Mouse (Mus musculus): ENCODE results near the gene Ptpra. TPM values are rescaled to one million over a fixed set of nuclear protein-coding genes. Genes with fewer than 3 reads are reported as not detected.
"Not testable (repeated sequence)": the region's sequence is repeated elsewhere in the genome, so short reads cannot be mapped to it uniquely, and the experiment has no call there.

The Ptpra gene
- polyA plus RNA-seq, 1 experiment = 31.9 TPM

DNA sequence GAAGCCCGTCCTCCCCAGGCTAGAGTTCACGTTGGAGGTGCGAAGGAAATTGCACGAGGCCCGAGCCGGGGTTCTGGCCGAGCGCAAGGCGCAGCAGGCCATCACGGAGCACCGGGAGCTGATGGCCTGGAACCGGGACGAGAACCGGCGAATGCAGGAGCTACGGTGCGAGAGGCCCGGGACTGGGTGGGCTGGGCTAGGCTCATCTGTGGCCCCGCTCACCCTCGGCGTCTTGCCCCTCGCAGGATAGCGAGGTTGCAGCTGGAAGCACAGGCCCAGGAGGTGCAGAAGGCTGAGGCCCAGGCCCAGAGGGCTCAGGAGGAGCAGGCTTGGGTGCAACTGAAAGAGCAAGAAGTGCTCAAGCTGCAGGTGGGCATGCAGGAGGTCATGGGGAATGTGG lies 114.0 kb downstream of the Ptpra start:
- WGBS = 1% methylated on average over 23 of the region's 23 CpGs
- TF ChIP-seq CTCF (IDR thresholded peaks at IDR 0.05; ENCODE audit: extremely low read depth, insufficient read depth, insufficient read length, insufficient replicate concordance) (no peak), POLR2A (IDR thresholded peaks at IDR 0.05; ENCODE audit: low read depth, low read length) (no peak)
- DNase-seq (ENCODE audit: low read depth in 1 of 2, low spot score in 2 of 2) = peak in 1 of 2 experiments; percentile 9
- Histone ChIP-seq H3K36me3 (ENCODE audit: control insufficient read depth, insufficient read depth, low read length) (peaks cover 3% of the 10 kb centered on the region; the same call in 1 of the 2 replicates), H3K27me3 (ENCODE audit: control insufficient read depth, insufficient read depth, low read length) (no peaks in the 10 kb centered on the region), H3K27ac (ENCODE audit: insufficient read depth, low read length) (no peak overlapping the region), H3K4me3 (ENCODE audit: extremely low read depth, insufficient read depth, insufficient read length) (peak overlapping the region; percentile 84), H3K4me1 (ENCODE audit: control insufficient read depth, insufficient read depth, insufficient read length) (peaks cover 8% of the 10 kb centered on the region; the same call in 1 of the 2 replicates)

DNA sequence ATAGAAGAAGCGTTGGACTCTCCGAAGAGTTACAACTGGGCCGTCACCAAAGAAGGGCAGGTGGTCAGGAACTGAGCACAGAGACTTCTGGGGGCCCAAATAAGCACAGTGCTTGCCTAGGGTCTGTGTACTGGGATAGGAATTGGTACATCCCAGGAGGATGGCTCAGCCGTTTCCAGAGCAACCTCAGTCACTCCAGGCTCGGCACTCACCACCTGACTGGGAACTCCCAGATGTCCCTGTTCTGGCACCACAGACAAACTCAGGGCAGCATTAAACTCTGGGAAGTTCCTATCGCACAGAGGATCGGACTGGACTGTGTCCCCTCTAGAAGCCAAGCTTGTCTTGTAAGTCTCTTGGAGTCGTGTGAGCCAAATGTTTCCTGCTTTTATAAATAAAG lies 114.9 kb downstream of the Ptpra start:
- H3K27me3 ChIP-seq (ENCODE audit: control insufficient read depth, insufficient read depth, low read length) = no peaks in the 10 kb centered on the region
- peaks cover 3% of the 10 kb centered on the region; the same call in 1 of the 2 replicates for H3K36me3 ChIP-seq (ENCODE audit: control insufficient read depth, insufficient read depth, low read length)
- no peak overlapping the region for H3K27ac ChIP-seq (ENCODE audit: insufficient read depth, low read length)
- no peak for TF ChIP-seq POLR2A (IDR thresholded peaks at IDR 0.05; ENCODE audit: low read depth, low read length)
- no peak for TF ChIP-seq CTCF (IDR thresholded peaks at IDR 0.05; ENCODE audit: extremely low read depth, insufficient read depth, insufficient read length, insufficient replicate concordance)
- DNase-seq (ENCODE audit: low read depth in 1 of 2, low spot score in 2 of 2) = no peak
- H3K4me3 ChIP-seq (ENCODE audit: extremely low read depth, insufficient read depth, insufficient read length) = no peak overlapping the region
- 94% methylated on average over 8 of the region's 8 CpGs for WGBS
- H3K4me1 ChIP-seq (ENCODE audit: control insufficient read depth, insufficient read depth, insufficient read length) = peaks cover 8% of the 10 kb centered on the region; the same call in 1 of the 2 replicates

DNA sequence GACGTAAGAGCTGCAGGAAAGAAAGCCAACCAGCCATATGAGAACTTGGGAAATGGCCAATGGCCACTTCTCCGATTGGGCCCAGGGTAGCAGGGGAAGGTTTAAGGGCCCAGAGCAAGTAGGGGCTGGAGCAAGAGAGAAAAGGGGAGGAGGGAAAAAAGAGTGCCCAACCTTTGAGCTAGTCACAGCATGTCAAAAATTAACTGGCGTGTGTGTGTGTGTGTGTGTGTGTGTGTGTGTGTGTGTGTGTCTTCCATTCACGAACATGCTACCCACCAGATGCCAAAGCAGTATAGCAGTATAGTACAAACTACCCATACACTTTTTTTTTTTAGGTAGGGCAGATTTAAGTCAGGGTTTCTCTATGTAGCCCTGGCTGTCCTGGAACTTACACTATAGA lies 118.8 kb downstream of the Ptpra start:
- Histone ChIP-seq H3K4me3 (ENCODE audit: extremely low read depth, insufficient read depth, insufficient read length) (no peak overlapping the region), H3K27ac (ENCODE audit: insufficient read depth, low read length) (no peak overlapping the region), H3K36me3 (ENCODE audit: control insufficient read depth, insufficient read depth, low read length) (peaks cover 3% of the 10 kb centered on the region; the same call in 1 of the 2 replicates), H3K4me1 (ENCODE audit: control insufficient read depth, insufficient read depth, insufficient read length) (peaks cover 6% of the 10 kb centered on the region; the same call in 1 of the 2 replicates), H3K27me3 (ENCODE audit: control insufficient read depth, insufficient read depth, low read length) (no peaks in the 10 kb centered on the region)
- WGBS = 84% methylated on average over 4 of the region's 4 CpGs
- DNase-seq (ENCODE audit: low read depth in 1 of 2, low spot score in 2 of 2) = no peak
- no peak for TF ChIP-seq POLR2A (IDR thresholded peaks at IDR 0.05; ENCODE audit: low read depth, low read length)
- TF ChIP-seq CTCF (IDR thresholded peaks at IDR 0.05; ENCODE audit: extremely low read depth, insufficient read depth, insufficient read length, insufficient replicate concordance) = no peak

DNA sequence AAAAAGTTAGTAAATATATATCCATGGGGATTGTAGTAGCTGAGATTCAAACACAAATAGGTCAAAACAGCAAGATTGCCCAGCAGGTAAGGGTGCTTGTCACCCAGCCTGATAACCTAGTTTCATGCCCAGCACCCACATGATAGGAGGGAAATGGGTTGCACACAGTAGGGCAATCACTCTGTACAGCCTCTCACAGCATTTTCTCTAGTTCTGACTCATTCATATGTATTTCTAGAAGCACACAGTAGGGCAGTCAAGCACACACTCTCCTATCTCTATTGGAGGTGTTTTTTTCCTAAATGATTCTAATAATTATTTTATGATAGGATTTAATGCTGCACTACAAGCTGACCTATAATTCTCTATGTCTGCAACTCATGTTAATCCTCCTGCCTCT lies 119.8 kb downstream of the Ptpra start:
- Histone ChIP-seq H3K4me3 (ENCODE audit: extremely low read depth, insufficient read depth, insufficient read length) (no peak overlapping the region), H3K4me1 (ENCODE audit: control insufficient read depth, insufficient read depth, insufficient read length) (0 out of 2 replicates have a peak, but pooled peaks cover under 1% of the 10 kb centered on the region), H3K27me3 (ENCODE audit: control insufficient read depth, insufficient read depth, low read length) (no peaks in the 10 kb centered on the region), H3K27ac (ENCODE audit: insufficient read depth, low read length) (no peak overlapping the region), H3K36me3 (ENCODE audit: control insufficient read depth, insufficient read depth, low read length) (peaks cover 3% of the 10 kb centered on the region; the same call in 1 of the 2 replicates)
- no peak for TF ChIP-seq POLR2A (IDR thresholded peaks at IDR 0.05; ENCODE audit: low read depth, low read length)
- DNase-seq (ENCODE audit: low read depth in 1 of 2, low spot score in 2 of 2) = no peak

DNA sequence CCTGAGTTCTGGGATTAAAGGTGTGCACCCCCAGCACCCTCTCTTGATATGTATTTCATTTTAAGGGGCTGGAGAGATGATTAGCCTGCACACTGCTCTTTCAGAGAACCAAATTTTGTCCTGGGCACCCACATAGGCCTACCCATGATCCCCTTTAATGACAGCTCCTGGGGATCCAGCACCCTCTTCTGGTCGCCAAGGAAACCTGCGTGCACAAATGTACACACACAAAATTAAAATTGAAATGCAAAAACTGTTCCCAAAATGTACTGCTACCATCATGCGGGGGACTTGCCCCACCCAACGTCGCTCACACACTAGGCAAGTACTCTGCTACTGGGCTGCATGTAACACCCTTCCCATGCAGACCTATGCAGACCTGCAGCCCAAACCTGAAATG lies 124.9 kb downstream of the Ptpra start:
- Histone ChIP-seq H3K4me1 (ENCODE audit: control insufficient read depth, insufficient read depth, insufficient read length) (peaks cover 3% of the 10 kb centered on the region), H3K27me3 (ENCODE audit: control insufficient read depth, insufficient read depth, low read length) (peaks cover 18% of the 10 kb centered on the region), H3K4me3 (ENCODE audit: extremely low read depth, insufficient read depth, insufficient read length) (no peak overlapping the region), H3K36me3 (ENCODE audit: control insufficient read depth, insufficient read depth, low read length) (no peaks in the 10 kb centered on the region), H3K27ac (ENCODE audit: insufficient read depth, low read length) (no peak overlapping the region)
- TF ChIP-seq CTCF (IDR thresholded peaks at IDR 0.05; ENCODE audit: extremely low read depth, insufficient read depth, insufficient read length, insufficient replicate concordance) = no peak
- TF ChIP-seq POLR2A (IDR thresholded peaks at IDR 0.05; ENCODE audit: low read depth, low read length) = no peak
- DNase-seq (ENCODE audit: low read depth in 1 of 2, low spot score in 2 of 2) = no peak
- WGBS = 86% methylated on average over 5 of the region's 5 CpGs

DNA sequence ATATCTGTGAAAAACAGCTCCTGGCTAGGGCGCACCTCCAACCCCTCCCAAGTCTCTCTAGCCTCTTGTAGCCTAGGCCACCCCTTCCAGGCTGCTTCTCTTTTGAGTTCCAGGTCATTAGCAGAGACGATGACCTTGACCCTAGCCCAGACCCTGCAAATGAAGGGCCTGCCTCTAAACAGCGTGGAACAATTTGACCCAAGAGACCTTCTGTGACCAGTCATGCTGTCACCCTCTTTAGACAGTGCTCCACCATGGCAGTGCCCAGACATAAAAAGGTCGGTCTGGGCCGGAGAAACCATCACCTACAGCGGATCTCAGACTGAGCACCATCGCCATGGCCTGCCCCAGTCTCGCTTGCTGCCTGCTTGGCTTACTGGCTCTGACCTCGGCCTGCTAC lies 125.8 kb downstream of the Ptpra start, which contains the start of gene Oxt:
Oxt (plus strand) TSS at position 301 of the 400 bp plus-strand sequence.
- 79% methylated on average over 9 of the region's 9 CpGs for WGBS
- Histone ChIP-seq H3K4me1 (ENCODE audit: control insufficient read depth, insufficient read depth, insufficient read length) (peaks cover 5% of the 10 kb centered on the region), H3K4me3 (ENCODE audit: extremely low read depth, insufficient read depth, insufficient read length) (no peak within 1 kb of the TSS), H3K27ac (ENCODE audit: insufficient read depth, low read length) (no peak within 1 kb of the TSS), H3K27me3 (ENCODE audit: control insufficient read depth, insufficient read depth, low read length) (peaks cover 20% of the 10 kb centered on the region), H3K36me3 (ENCODE audit: control insufficient read depth, insufficient read depth, low read length) (no peaks in the 10 kb centered on the region)
- DNase-seq (ENCODE audit: low read depth in 1 of 2, low spot score in 2 of 2) = no peak
- TF ChIP-seq CTCF (IDR thresholded peaks at IDR 0.05; ENCODE audit: extremely low read depth, insufficient read depth, insufficient read length, insufficient replicate concordance) = no peak

DNA sequence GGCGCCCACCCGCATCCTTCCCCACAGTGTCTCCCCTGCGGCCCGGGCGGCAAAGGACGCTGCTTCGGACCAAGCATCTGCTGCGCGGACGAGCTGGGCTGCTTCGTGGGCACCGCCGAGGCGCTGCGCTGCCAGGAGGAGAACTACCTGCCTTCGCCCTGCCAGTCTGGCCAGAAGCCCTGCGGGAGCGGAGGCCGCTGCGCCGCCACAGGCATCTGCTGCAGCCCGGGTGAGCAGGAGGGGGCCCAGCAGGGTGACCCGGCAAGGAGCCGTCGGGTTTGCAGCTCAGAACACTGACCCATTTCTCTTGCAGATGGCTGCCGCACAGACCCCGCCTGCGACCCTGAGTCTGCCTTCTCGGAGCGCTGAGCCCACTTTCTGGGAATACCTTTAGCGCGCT lies 126.5 kb downstream of the Ptpra start:
- peaks cover 20% of the 10 kb centered on the region for H3K27me3 ChIP-seq (ENCODE audit: control insufficient read depth, insufficient read depth, low read length)
- DNase-seq (ENCODE audit: low read depth in 1 of 2, low spot score in 2 of 2); H3K27ac ChIP-seq (ENCODE audit: insufficient read depth, low read length); H3K4me1 ChIP-seq (ENCODE audit: control insufficient read depth, insufficient read depth, insufficient read length); H3K4me3 ChIP-seq (ENCODE audit: extremely low read depth, insufficient read depth, insufficient read length); H3K36me3 ChIP-seq (ENCODE audit: control insufficient read depth, insufficient read depth, low read length): not testable (repeated sequence)
- 11% methylated on average over 30 of the region's 32 CpGs for WGBS

Data from spleen, adult 2 months (tissue).